Mouse (Mus musculus) gastrocnemius, postnatal 36 days (tissue): Measurements from ENCODE around the gene Fbxw11. TPM values are rescaled to one million over a fixed set of nuclear protein-coding genes. Genes with fewer than 3 reads are reported as not detected.
"Not testable (repeated sequence)": the region's sequence is repeated elsewhere in the genome, so short reads cannot be mapped to it uniquely, and the experiment has no call there.

ENCODE experiments used
- DNase-seq, 2 experiments: peaks; one replicate each; pipeline ENCODE4 v3.0.0; 2022
- intact Hi-C: fragments of 180-260 bp; cut with DNase I; formaldehyde crosslinking; loops from one replicate; pipeline ENCODE4 v1.15.1; 2025
- total RNA-seq, 2 experiments: library from RNA; stranded (reverse); gene quantifications; 2 replicates each; pipeline ENCODE4 v1.2.3; 2021

Gene Fbxw11
- total RNA-seq, 2 experiments from 2014 or later: 51.0 to 52.6 TPM

DNA sequence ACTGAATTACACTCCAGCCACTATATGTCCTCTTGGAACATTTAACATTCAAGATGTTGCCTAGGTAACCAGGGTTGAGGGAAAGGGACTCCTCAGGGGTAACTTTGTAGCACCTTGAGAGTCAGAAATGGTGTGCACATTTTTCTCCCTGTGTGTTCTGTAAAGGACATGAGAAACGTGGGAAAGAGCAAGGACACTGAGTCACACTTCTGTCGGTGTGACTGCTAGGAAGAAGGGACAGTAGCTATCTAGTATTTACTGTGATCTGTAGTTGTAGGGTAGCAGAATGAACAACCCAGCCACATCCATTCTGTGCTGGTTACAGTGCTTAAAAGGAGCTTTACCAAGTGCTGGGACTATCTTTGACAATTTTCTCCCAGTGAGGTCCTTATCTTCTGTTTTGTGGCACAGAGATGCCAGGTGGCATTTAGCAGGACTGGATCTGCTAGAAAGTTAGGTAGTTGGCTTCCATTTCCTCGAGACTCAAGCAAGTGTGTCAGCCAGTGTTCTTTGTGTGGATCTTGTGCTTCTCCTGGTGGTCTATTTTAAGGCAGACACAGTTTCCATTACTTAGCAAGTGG, 57.5 kb downstream of the Fbxw11 start:
- no peak for DNase-seq
- intact Hi-C loops: loop anchor here (5.0 kb wide), 1 partner anchor 58 kb away; the partner anchor contains the start of gene Fbxw11

DNA sequence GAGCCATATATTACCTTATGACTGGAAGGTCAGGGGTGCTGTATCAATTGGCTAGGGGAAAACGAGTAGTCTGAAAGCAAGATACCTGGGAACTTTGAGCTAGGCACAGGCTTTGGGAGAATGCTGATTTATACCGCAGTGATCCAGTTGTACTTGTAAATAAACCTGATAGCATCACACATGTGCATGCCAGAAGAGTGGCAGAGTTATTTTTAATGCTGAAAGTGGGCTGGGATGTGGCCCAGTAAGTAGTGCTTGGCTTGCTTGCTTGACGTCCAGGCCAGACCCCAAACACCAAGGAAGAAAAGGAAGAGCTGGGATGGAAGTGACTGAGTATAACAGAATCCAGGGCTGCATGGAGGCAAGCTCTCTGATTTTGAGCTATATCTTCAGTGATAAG, 59.0 kb downstream of the Fbxw11 start:
- no peak for DNase-seq

DNA sequence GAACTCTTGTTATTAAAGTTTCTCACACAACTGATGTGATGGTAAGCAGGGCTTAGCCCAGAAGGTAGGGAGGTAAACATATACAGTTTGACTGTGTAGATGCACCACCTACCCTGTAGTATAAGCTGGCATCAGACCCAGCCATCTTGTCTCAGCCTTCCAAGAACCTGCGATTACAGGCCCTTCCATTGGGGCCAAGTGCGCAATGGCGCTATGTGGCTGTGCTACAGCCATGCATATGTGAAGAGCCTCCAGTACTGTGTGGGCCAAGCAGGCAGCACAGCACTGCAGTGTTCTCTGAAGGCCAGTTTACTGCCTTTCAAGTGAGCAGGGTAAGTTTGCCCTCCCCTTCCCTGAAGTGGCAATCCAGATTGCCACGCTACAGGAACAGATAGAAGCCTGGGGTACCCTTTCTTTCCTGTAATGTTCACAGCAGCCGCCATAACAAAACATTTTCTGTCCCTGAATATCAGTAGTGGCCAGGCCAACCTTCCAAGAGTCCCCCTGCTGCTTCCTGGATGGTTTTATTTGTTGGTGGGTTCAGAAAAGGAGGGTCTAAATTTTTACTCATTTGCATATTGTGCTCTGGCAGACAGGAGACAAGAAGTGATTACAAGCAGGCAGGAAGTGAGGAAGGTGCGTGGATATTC, 61.8 kb downstream of the Fbxw11 start:
- intact Hi-C loops: no loop called here

More for the DNA sequence above, 59.0 kb downstream of the Fbxw11 start:
- intact Hi-C loops: no loop called here

DNA sequence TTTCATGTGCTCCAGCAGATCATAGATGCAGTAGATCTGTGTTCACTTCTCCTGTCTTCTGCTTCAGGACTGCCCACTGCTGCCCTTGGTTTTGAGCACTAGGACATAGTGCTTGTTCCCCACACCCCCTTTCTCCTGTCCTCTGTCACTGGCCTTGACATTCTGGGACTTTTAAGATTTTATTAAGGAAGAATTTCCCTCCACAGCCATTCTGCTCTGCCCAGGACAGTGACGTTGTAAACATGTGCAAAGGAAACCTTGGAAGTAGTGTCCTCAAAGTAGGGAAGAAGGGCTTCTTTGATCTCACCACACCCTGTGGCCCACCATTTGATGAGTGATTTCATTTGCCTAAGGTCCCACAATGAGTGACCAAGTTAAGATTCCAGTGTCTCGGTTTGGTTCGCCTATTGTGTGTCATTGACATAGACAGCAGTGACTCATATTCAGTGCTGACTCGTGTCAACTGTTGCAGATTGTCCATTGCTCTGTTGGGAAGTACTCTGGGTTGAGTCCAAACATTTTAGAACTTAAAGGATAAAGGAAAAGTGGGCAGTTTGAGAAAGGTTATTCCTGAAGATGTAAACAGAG, 64.0 kb downstream of the Fbxw11 start:
- no peak for DNase-seq
- intact Hi-C loops: no loop called here

More for the DNA sequence above, 61.8 kb downstream of the Fbxw11 start:
- DNase-seq: no peak

DNA sequence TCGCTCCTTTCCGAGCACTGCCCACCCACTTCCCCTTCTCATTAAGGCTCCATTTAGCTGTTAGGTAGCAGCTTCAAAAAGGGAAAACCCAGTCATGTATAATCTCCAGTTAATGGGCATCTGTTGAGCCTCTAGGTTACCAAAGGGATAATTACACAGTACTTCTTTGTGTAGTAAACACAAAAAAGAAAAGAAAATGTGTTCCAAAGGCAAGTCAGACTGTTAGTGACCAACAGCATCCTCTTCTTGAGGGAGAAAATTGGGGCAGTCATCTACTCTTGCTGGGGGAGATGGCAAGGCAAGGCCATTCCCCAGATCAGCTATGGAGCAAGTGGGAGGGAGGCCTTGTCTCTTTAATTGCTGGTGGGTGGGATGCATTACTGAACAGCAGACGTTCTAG, 65.0 kb downstream of the Fbxw11 start:
- intact Hi-C loops: no loop called here
- no peak for DNase-seq

DNA sequence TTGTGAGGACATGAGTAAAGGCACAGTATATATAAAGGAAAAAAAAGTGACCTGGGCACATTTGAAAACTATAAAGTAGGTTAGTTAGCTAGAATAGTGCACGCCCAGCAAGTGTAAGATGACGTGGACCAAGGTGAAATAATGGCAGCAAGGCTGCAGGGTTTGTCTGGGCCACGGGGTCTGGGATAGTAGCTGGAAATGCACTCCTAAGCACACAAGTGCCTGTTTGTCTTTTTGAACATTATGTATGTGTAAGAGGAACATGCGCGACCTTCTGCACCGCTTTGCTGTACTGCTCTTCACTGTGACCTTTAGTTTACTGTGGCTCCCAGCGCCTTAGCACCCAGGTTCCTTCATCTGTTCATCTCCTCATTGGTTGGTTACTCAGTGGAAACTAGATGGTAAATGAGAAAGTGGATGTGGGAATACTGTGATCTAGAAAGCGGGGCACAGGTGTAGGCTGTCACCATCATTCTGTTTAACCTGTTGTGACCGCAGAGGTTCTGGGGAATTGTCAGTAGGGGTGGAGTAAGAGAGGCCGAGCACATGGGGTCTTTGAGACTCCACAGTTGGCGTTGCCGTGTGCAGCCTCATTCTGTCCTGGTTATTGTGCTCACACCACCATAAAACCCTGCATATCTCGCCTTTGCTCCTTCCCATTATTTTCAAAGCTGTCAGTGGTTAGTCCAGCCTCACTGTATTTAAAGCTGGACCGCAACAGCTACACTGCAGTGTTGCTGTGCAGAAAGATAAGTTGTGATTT, 66.4 kb downstream of the Fbxw11 start:
- no peak for DNase-seq

DNA sequence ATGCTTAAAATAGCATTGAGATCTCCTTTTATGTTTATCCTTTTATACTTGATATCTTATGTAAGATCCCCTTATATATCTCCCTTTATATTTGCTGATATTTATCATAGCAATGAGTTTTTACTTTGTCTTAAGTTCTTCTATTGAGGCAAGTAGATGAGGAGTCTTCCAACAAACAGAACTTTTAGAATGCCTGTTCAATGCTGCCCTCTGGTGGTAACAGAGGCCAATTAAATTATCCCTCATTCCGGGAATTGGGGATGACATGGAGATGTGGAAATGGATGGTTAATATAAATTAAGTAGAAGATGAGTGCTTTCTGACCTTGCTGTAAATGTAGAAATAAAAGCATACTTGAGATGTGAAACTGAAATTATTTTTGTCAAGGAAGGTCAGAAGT, 67.0 kb downstream of the Fbxw11 start:
- intact Hi-C loops: loop anchor here (2.0 kb wide), 1 partner anchor 83 kb away; no protein-coding TSS in a partner anchor

More for the DNA sequence above, 66.4 kb downstream of the Fbxw11 start:
- intact Hi-C loops: loop anchor here (2.0 kb wide), 1 partner anchor 82 kb away; no protein-coding TSS in a partner anchor

DNA sequence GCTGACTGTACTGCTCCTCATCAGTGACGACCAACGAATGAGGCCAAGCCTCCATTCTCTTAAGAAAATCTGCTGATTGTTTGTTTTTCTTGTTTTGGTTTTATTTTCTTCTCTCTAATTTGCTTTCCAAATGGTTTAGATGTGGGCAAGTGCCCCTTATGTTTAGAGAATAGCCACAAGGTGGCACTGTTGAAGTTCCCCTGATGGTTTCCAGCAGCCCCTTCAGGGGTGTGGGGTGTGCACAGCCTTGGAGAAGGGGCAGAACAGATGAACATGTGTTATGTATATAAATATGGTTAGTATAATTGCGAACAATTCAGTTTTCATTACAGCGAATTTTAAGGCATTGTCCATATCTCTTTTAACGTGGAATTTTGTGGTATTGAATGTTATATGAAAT, 71.7 kb downstream of the Fbxw11 start:
- intact Hi-C loops: no loop called here
- no peak for DNase-seq

More for the DNA sequence above, 67.0 kb downstream of the Fbxw11 start:
- no peak for DNase-seq

DNA sequence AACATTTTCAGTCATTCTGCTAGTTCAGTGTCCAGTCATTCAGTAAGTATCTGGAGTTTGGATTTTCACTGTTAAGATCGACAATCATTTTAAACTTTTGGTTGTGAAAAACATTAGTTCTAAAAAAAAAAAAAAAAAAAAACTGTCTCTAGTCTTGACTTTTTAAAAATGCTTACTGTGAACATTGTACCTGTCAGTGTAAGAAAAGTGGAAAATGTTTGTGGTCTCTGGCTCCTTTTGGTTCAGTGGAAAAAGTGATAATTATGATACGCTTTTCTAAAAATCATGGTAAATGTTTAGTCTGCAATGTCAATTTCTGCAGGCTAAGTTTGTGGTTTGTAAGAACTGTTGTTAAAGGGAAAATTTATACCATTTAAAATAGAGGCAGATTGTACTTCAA, 72.4 kb downstream of the Fbxw11 start:
- DNase-seq: no peak
- intact Hi-C loops: loop anchor here (5.0 kb wide), 1 partner anchor 432 kb away; the partner anchor contains the start of gene Fgf18

DNA sequence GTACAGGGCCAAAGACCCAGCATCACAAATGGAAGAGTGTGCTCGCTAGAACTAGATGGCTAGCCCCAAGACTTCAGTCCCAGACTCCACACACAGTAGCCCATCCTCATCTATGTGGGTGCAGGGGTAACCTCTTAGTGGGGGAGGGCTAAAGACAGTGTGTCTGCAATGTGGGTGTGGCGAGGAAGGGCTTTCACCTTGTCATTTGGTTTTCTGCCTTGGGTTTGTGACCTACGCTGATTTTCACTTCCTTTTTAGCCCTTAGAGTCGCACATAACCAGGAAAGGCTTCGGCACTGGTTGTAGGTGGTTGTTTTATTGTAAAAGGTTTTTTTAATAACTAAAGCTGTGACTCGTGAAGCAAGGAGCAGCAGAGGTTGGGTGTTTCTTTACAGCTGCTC, 73.0 kb downstream of the Fbxw11 start:
- intact Hi-C loops: loop anchor here (5.0 kb wide), 1 partner anchor 432 kb away; the partner anchor contains the start of gene Fgf18
- DNase-seq: no peak

DNA sequence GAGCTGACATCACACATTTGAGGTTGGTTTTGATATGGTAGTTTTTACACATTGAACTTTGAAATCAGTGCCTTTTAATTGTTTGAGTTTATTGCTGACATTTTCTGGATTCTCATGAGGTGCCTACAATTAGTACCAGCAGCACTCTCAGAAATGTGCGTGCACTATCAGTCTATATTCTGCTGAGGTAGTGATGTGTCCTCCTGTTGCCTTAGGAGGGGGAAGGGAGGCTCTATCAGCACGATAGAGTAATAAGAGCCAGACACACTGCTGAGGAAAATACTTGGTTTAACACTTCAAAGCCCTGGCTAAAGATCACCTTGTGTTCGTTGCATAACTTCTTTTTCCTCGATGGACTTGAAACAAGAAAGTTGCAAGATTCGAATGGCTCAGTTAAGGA, 73.4 kb downstream of the Fbxw11 start:
- intact Hi-C loops: loop anchor here (5.0 kb wide), 1 partner anchor 431 kb away; the partner anchor contains the start of gene Fgf18
- DNase-seq: no peak

DNA sequence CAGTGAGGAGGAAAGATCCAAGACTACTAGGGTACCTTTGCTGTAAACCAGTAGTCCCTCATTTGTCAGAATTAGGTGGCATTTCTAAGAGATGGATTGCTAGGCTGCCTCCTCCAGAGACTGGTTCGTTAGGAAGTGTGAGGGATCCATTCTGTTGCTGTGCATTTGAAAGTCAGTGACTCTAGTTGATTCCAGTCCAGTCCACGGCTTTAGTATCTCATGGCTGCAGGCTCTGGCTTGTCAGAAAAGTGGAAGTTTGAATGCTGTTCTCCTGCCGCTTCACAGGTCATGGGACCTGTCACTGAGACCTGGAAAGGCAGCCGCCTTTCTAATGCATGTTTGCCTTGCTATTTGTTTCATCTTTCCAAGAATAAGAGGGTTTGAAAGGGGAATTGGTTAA, 74.4 kb downstream of the Fbxw11 start:
- intact Hi-C loops: loop anchor here (5.0 kb wide), 1 partner anchor 430 kb away; the partner anchor contains the start of gene Fgf18
- no peak for DNase-seq

DNA sequence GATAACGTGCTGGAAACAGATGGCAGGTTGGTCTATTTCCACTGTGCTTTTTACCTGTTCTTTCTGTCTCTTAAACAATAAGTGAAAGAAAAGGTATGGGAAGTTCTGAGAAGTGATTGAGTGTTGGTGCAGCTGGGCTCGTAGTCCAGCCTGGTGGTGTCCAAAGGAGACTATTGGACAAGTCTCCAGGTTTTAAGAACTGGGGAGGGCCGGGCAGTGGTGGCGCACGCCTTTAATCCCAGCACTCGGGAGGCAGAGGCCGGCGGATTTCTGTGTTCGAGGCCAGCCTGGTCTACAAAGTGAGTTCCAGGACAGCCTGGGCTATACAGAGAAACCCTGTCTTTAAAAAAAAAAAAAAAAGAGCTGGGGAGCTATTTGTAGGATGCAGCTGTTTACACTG, 75.2 kb downstream of the Fbxw11 start:
- intact Hi-C loops: loop anchor here (5.0 kb wide), 1 partner anchor 430 kb away; the partner anchor contains the start of gene Fgf18
- not testable (repeated sequence) for DNase-seq

DNA sequence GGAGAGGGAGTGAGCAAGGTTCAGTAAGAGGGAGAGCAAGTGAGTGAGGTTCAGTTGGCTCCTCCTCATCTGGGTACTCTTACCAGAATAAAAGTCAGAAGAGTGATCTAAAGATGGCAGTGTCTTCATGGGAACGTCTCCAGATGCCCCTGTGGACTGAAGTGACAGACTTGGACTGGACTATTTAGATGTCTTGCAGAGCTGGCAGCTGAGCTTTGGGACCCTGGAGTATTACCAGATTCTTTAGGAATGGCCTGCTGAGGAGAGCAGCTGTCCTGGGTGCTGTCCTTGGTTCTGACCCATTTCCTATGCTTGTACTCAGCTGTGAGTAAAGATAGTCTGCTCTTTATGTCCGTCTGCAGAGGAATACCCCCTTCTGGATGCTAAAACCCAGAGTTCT, 75.8 kb downstream of the Fbxw11 start:
- intact Hi-C loops: loop anchor here (5.0 kb wide), 1 partner anchor 429 kb away; the partner anchor contains the start of gene Fgf18
- DNase-seq: no peak

DNA sequence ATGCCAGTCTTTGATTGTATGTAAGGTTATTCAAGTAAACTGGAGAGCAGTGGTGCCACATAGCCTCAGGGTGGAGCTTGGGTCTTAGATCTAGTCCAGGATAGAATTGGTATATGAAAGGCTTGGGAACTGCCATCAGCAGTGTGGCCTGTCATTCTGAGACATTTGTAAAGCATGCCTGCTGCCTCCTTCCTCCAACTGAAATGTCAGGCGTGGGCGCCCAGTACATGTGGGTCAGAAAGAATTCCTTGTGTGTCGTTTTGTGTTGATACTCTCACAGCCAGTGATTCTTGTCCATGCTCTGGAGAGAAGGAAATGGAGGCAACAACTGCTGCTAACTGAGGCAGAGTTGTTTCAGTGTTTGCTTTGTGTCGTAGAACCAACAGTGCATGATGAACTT, 76.5 kb downstream of the Fbxw11 start:
- intact Hi-C loops: loop anchor here (5.0 kb wide), 1 partner anchor 428 kb away; the partner anchor contains the start of gene Fgf18
- DNase-seq: no peak

DNA sequence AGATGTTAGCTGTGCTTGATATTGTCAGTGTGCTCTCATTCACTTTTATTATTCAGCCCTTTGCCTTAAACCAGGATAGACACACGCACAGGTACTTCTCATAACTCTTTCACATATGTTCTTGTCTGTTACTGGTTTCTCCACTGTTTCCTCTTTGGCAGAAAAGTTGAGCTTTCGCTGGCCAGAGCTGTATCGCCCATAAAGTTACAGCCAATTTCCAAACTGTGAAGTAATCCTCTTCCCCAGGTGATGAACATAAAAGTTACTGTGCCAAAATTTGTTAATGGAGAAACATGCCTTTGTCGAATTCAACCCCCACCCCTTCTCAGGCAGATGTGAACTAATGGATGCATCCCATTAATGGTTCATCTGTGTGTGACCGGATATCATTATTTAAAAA, 80.1 kb downstream of the Fbxw11 start:
- no peak for DNase-seq
- intact Hi-C loops: no loop called here

DNA sequence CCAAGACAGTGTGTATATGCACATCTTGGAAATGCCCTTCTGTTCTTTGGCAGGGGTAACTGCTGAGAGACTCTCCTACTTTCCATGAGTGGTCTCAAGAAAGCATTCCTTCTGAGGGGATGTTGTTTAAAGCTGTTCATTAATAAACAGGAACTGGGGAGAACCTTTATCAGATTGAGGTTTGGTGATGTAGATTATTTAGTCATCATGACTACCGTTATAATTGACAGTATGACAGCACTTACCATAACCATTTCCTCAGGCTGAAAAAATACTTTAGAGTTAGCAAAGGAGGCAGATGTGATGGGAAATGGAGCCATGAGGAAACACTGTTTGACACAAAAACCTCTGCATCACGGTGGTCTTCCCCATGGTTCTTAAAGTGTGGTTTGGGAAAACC, 80.8 kb downstream of the Fbxw11 start:
- DNase-seq: no peak
- intact Hi-C loops: no loop called here

DNA sequence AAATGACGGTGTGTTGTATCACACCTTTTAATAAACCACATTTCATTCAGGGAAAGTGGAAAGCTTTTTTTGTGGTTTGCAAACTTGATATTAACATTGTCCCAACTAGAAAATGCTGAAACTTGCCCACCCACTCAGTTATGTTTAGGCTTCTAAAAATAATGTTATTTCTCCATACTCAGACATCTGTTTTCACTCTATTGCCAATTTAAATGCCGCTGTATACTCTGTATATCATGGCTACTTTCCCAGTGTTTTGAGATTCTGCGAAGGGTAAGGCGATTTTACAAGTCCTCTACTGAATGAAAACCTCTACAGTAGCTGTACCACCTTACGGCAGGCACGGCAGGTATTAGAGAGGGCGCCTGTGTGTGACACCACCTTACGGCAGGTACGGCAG, 82.6 kb downstream of the Fbxw11 start:
- DNase-seq: no peak
- intact Hi-C loops: no loop called here

DNA sequence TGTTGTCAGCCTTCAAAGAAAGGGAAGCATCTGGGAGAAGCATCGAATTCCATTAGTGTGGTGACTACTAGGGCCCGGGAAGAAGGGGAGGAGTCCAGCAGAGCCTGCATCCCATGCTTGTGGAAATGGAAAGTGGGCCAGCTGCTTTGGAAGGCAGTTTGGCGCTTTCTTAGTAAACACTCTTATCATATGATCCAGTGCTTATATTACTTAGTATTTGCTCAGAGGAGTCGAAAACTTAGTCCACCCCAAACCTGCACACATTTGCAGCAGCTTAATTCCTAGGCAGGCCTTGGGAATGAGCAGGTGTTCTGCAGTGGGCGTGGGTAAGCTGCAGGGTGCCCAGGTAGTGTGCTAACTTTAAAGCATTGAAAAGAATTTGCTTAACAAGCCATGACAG, 89.9 kb downstream of the Fbxw11 start:
- no peak for DNase-seq
- intact Hi-C loops: no loop called here

DNA sequence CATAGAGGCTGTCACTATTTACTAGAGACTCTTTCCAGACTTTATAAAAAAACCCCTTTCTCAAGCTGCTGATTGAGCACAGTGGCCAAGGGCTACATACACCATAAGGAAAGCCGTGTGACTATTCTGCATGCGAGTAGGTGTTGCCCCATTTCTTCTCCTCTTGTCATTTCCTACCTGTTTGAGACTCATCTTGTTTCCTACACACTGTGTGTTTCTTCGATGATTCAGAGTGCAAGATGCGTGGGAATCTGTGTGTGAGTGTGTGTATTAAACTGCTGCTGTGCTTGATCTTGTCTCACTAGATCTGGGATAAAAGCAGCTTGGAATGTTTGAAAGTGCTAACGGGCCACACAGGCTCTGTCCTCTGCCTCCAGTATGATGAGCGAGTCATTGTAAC, 90.7 kb downstream of the Fbxw11 start:
- intact Hi-C loops: no loop called here

DNA sequence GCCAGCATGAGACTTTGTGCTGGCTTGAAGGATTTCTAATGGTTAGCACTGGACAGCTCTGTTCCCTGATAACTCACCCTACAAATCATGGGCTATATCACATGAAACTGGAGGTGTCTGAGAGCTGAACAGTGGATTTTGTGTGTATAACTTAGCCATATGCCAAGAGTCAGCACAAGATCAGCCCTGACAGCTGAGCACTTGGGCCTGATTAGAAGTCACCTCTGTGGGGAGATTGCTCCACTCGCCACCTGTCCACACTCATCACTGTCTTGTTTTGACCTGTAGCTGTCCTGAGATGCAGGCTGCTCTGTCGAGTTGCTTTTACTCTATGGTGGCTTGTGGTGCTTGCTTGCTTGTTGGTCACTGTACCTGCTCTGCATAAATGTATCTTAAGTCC, 93.8 kb downstream of the Fbxw11 start:
- intact Hi-C loops: no loop called here
- DNase-seq: peak in 1 of 2 experiments; percentile 17

More for the DNA sequence above, 90.7 kb downstream of the Fbxw11 start:
- no peak for DNase-seq
